In genomic region chr15:5243959-5244905, GRCm38 (mm10) we compare ENCODE assay signal across 1 mouse cellular context.
TF ChIP-seq lines count a peak whose summit lies in the region.

Ptger4 (minus strand) TSS chr15:5244187.

TF ChIP-seq in CH12.LX, 34 proteins besides CTCF, POLR2A, EP300 and RAD21 (continued from another document):
- TF ChIP-seq JUND (conservative IDR thresholded peaks at IDR 0.05; ENCODE audit: low read depth, low read length) (no peak), USF1 (IDR thresholded peaks at IDR 0.05; ENCODE audit: low read depth, low read length) (no peak), RCOR1 (conservative IDR thresholded peaks at IDR 0.05; ENCODE audit: low read depth, low read length) (peak; percentile 36; the same call in 1 of the 2 replicates), GABPA (IDR thresholded peaks at IDR 0.05; ENCODE audit: insufficient replicate concordance, low read depth, low read length) (no peak), SIN3A (IDR thresholded peaks at IDR 0.05; ENCODE audit: low read length) (peak; percentile 45; the same call in 1 of the 2 replicates), NRF1 (IDR thresholded peaks at IDR 0.05; ENCODE audit: low read depth, low read length) (0 out of 2 replicates have a peak, but pooled peaks have one; percentile 0), JUN (IDR thresholded peaks at IDR 0.05; ENCODE audit: insufficient read depth, low read depth, low read length) (no peak), TBP (conservative IDR thresholded peaks at IDR 0.05; ENCODE audit: low read depth, low read length) (peak; percentile 70; the same call in 1 of the 2 replicates)
